Mouse (Mus musculus) testis, adult 2 months (tissue): Measurements from ENCODE around the gene Rpl21.

Experiments
- CTCF ChIP-seq: fragments of 200-500 bp; IDR thresholded peaks from 2 replicates; pipeline ENCODE4 v1.5.1; 2012; ENCODE audit warnings: low read depth, mild to moderate bottlenecking, inconsistent platforms, low read length, moderate library complexity; ENCODE audit not compliant: control insufficient read depth, insufficient read depth, insufficient replicate concordance
- POLR2A ChIP-seq: fragments of 200-500 bp; IDR thresholded peaks from 2 replicates; pipeline ENCODE4 v1.6.1; 2012; ENCODE audit warnings: low read depth, mild to moderate bottlenecking, inconsistent platforms, low read length, moderate library complexity; ENCODE audit not compliant: control insufficient read depth

DNA sequence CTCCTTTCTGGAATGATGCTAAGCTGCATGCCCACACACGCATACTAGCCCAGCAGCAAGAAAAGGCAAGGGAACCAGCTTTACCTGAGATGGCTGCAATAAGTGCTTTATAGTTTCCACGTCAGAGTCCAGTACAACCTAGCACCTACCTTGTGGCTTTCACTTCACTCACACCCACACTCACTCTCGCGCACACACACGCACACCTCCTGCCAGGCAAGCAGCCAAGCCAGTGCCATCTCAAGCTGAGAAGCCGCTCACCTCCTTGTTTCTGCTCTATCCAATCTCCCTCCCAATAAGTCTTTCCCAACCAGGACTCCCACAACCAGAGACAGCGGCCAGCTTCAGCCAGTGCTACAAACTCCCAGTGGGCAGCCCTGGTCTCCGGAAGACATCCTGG, 41.7 kb upstream of the Rpl21 start:
- TF ChIP-seq CTCF = no peak
- TF ChIP-seq POLR2A = no peak
